Mouse (Mus musculus): ENCODE data around the gene Nxpe3. TPM values are rescaled to one million over a fixed set of nuclear protein-coding genes. Genes with fewer than 3 reads are reported as not detected.

Gene Nxpe3
- polyA plus RNA-seq, 1 experiment: 3.2 TPM

GRCm38 (mm10) chr16:55914716-55915115 is 19.6 kb upstream of the Nxpe3 start:
- no peak overlapping the region for H3K27ac ChIP-seq (ENCODE audit: control insufficient read depth, insufficient read depth, low read depth, low read length, poor library complexity)

GRCm38 (mm10) chr16:55910208-55910793 is 15.2 kb upstream of the Nxpe3 start:
- H3K27ac ChIP-seq (ENCODE audit: control insufficient read depth, insufficient read depth, low read depth, low read length, poor library complexity): no peak overlapping the region
- no peaks in the 10 kb centered on the region for H3K4me1 ChIP-seq (ENCODE audit: control insufficient read depth, insufficient read depth, low read length)
- TF ChIP-seq CTCF (IDR thresholded peaks at IDR 0.05; ENCODE audit: control insufficient read depth, insufficient read depth, low read length) (no peak), POLR2A (IDR thresholded peaks at IDR 0.05; ENCODE audit: borderline replicate concordance, control insufficient read depth, low read depth, low read length) (no peak)
- WGBS: 87% methylated on average over 10 of the region's 10 CpGs
- no peak overlapping the region for H3K4me3 ChIP-seq (replicated peaks; ENCODE audit: control insufficient read depth, low read depth, low read length)

More at GRCm38 (mm10) chr16:55914716-55915115, 19.6 kb upstream of the Nxpe3 start:
- TF ChIP-seq CTCF (IDR thresholded peaks at IDR 0.05; ENCODE audit: control insufficient read depth, insufficient read depth, low read length) (no peak), POLR2A (IDR thresholded peaks at IDR 0.05; ENCODE audit: borderline replicate concordance, control insufficient read depth, low read depth, low read length) (no peak)
- Histone ChIP-seq H3K4me3 (replicated peaks; ENCODE audit: control insufficient read depth, low read depth, low read length) (no peak overlapping the region), H3K4me1 (ENCODE audit: control insufficient read depth, insufficient read depth, low read length) (no peaks in the 10 kb centered on the region)
- 96% methylated on average over 7 of the region's 7 CpGs for WGBS

- H3K4me1 ChIP-seq (ENCODE audit: control insufficient read depth, insufficient read depth, low read length): no peaks in the 10 kb centered on the region
- 70% methylated on average over 5 of the region's 5 CpGs for WGBS
- TF ChIP-seq POLR2A (IDR thresholded peaks at IDR 0.05; ENCODE audit: borderline replicate concordance, control insufficient read depth, low read depth, low read length) (no peak), CTCF (IDR thresholded peaks at IDR 0.05; ENCODE audit: control insufficient read depth, insufficient read depth, low read length) (no peak)
- no peak overlapping the region for H3K27ac ChIP-seq (ENCODE audit: control insufficient read depth, insufficient read depth, low read depth, low read length, poor library complexity)
- no peak overlapping the region for H3K4me3 ChIP-seq (replicated peaks; ENCODE audit: control insufficient read depth, low read depth, low read length)
These were observed 12.0 kb upstream of the Nxpe3 start for GRCm38 (mm10) chr16:55906928-55907679.

- 94% methylated on average over 25 of the region's 25 CpGs for WGBS
- no peaks in the 10 kb centered on the region for H3K4me1 ChIP-seq (ENCODE audit: control insufficient read depth, insufficient read depth, low read length)
These were observed 10.3 kb upstream of the Nxpe3 start for GRCm38 (mm10) chr16:55905370-55905769.

GRCm38 (mm10) chr16:55901839-55902756 is 7.0 kb upstream of the Nxpe3 start:
- no peak overlapping the region for H3K27ac ChIP-seq (ENCODE audit: control insufficient read depth, insufficient read depth, low read depth, low read length, poor library complexity)
- peaks cover 2% of the 10 kb centered on the region for H3K4me1 ChIP-seq (ENCODE audit: control insufficient read depth, insufficient read depth, low read length)
- no peak overlapping the region for H3K4me3 ChIP-seq (replicated peaks; ENCODE audit: control insufficient read depth, low read depth, low read length)
- WGBS: 82% methylated on average over 14 of the region's 14 CpGs
- TF ChIP-seq POLR2A (IDR thresholded peaks at IDR 0.05; ENCODE audit: borderline replicate concordance, control insufficient read depth, low read depth, low read length): no peak

More at GRCm38 (mm10) chr16:55905370-55905769, 10.3 kb upstream of the Nxpe3 start:
- no peak for TF ChIP-seq POLR2A (IDR thresholded peaks at IDR 0.05; ENCODE audit: borderline replicate concordance, control insufficient read depth, low read depth, low read length)
- no peak for TF ChIP-seq CTCF (IDR thresholded peaks at IDR 0.05; ENCODE audit: control insufficient read depth, insufficient read depth, low read length)
- Histone ChIP-seq H3K27ac (ENCODE audit: control insufficient read depth, insufficient read depth, low read depth, low read length, poor library complexity) (no peak overlapping the region), H3K4me3 (replicated peaks; ENCODE audit: control insufficient read depth, low read depth, low read length) (no peak overlapping the region)

GRCm38 (mm10) chr16:55898385-55899002 is 3.4 kb upstream of the Nxpe3 start:
- Histone ChIP-seq H3K4me3 (replicated peaks; ENCODE audit: control insufficient read depth, low read depth, low read length) (no peak overlapping the region), H3K4me1 (ENCODE audit: control insufficient read depth, insufficient read depth, low read length) (peaks cover 2% of the 10 kb centered on the region), H3K27ac (ENCODE audit: control insufficient read depth, insufficient read depth, low read depth, low read length, poor library complexity) (no peak overlapping the region)
- no peak for TF ChIP-seq CTCF (IDR thresholded peaks at IDR 0.05; ENCODE audit: control insufficient read depth, insufficient read depth, low read length)
- no peak for TF ChIP-seq POLR2A (IDR thresholded peaks at IDR 0.05; ENCODE audit: borderline replicate concordance, control insufficient read depth, low read depth, low read length)
- WGBS: 74% methylated on average over 9 of the region's 9 CpGs

GRCm38 (mm10) chr16:55895651-55896095 is 588 bp upstream of the Nxpe3 start:
- peak overlapping the region; percentile 74 for H3K4me3 ChIP-seq (replicated peaks; ENCODE audit: control insufficient read depth, low read depth, low read length)
- peak overlapping the region; percentile 89 for H3K27ac ChIP-seq (ENCODE audit: control insufficient read depth, insufficient read depth, low read depth, low read length, poor library complexity)
- peaks cover 4% of the 10 kb centered on the region for H3K4me1 ChIP-seq (ENCODE audit: control insufficient read depth, insufficient read depth, low read length)
- TF ChIP-seq POLR2A (IDR thresholded peaks at IDR 0.05; ENCODE audit: borderline replicate concordance, control insufficient read depth, low read depth, low read length) (no peak), CTCF (IDR thresholded peaks at IDR 0.05; ENCODE audit: control insufficient read depth, insufficient read depth, low read length) (no peak)
- WGBS: 1% methylated on average over 9 of the region's 9 CpGs

Measured in bone marrow, adult 2 months (tissue).